Mouse (Mus musculus) midbrain, embryonic 11.5 days (tissue): Measurements from ENCODE around the gene Abcb6. TPM values are rescaled to one million over a fixed set of nuclear protein-coding genes. Genes with fewer than 3 reads are reported as not detected.

ENCODE experiments used
- ATAC-seq: fragments of 200-750 bp; cut with Nextera tagmentation; 2 replicates; pipeline ENCODE4 v1.8.0; 2017; ENCODE audit warnings: moderate TSS enrichment, moderate library complexity; ENCODE audit not compliant: low FRiP score
- DNase-seq: peaks from one replicate; pipeline ENCODE4 v3.0.0; 2015; ENCODE audit warnings: low spot score; ENCODE audit errors: missing footprints
- H3K27ac ChIP-seq: fragments of 300-500 bp; sonication (generic); 2 replicates; pipeline ENCODE4 v1.5.1; 2014; ENCODE audit warnings: low read depth, low read length
- H3K27me3 ChIP-seq: fragments of 300-500 bp; sonication (generic); 2 replicates; pipeline ENCODE4 v1.6.1; 2014; ENCODE audit warnings: mild to moderate bottlenecking, low read length, moderate library complexity, mixed read lengths; ENCODE audit not compliant: control insufficient read depth, insufficient read depth
- H3K36me3 ChIP-seq: fragments of 300-500 bp; sonication (generic); 2 replicates; pipeline ENCODE4 v1.6.1; 2014; ENCODE audit warnings: mild to moderate bottlenecking, low read length, moderate library complexity, mixed read lengths; ENCODE audit not compliant: control insufficient read depth, insufficient read depth
- H3K4me1 ChIP-seq: fragments of 300-500 bp; sonication (generic); 2 replicates; pipeline ENCODE4 v1.6.1; 2014; ENCODE audit warnings: low read length; ENCODE audit not compliant: control insufficient read depth, insufficient read depth
- H3K4me2 ChIP-seq: fragments of 300-500 bp; sonication (generic); 2 replicates; pipeline ENCODE4 v1.6.1; 2014; ENCODE audit warnings: mild to moderate bottlenecking, moderate library complexity
- H3K4me3 ChIP-seq: fragments of 300-500 bp; sonication (generic); 2 replicates; pipeline ENCODE4 v1.5.1; 2014; ENCODE audit warnings: low read depth, low read length
- H3K9ac ChIP-seq: fragments of 300-500 bp; sonication (generic); 2 replicates; pipeline ENCODE4 v1.6.1; 2014; ENCODE audit warnings: low read length
- H3K9me3 ChIP-seq: fragments of 300-500 bp; sonication (generic); 2 replicates; pipeline ENCODE4 v1.6.1; 2016; ENCODE audit warnings: low read length; ENCODE audit not compliant: control insufficient read depth
- WGBS: fragments of 180-500 bp; shearing (Covaris S2); extraction: QIAGEN DNeasy Blood & Tissue Kit; methylation state at CpG from one replicate; pipeline ENCODE4 v1.1.7; 2014; 5-methylcytosine and 5-hydroxymethylcytosine counted together
- microRNA-seq: library from miRNA; unstranded; fragments of <30 nt; microRNA quantifications from one replicate; pipeline ENCODE4, GENCODE M21; 2017
- polyA plus RNA-seq: library from polyadenylated mRNA; unstranded; fragments of >200 nt; fragmentation: Nextera tagmentation; extraction: Ambion mirVana; gene quantifications from 2 replicates; pipeline ENCODE4 v1.2.1, GENCODE M21; 2014

Abcb6 gene
- polyA plus RNA-seq, 1 experiment from 2014 or later = 29.2 TPM

DNA sequence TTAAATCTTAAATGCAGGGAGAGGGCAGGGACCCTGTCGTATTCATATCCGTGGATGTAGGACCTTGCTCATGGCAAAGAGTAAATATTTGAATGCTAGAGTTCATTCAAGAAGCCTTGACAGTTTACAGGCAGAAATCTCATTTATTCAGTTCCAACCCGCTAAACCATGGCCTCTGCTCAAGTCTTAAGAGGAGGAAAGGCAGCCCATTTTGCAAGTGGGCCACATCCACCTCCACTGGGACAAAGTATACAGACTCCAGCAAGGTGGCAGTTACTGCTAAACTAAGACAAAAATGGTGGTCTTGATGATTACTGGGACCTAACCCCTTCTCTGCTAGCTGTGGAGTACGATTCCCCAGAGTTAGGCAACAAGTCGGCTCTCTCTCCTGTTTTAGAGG, 54.8 kb downstream of the Abcb6 start:
- Histone ChIP-seq H3K27ac (no peak overlapping the region), H3K9ac (peak overlapping the region; percentile 74)
- no peak for ATAC-seq

DNA sequence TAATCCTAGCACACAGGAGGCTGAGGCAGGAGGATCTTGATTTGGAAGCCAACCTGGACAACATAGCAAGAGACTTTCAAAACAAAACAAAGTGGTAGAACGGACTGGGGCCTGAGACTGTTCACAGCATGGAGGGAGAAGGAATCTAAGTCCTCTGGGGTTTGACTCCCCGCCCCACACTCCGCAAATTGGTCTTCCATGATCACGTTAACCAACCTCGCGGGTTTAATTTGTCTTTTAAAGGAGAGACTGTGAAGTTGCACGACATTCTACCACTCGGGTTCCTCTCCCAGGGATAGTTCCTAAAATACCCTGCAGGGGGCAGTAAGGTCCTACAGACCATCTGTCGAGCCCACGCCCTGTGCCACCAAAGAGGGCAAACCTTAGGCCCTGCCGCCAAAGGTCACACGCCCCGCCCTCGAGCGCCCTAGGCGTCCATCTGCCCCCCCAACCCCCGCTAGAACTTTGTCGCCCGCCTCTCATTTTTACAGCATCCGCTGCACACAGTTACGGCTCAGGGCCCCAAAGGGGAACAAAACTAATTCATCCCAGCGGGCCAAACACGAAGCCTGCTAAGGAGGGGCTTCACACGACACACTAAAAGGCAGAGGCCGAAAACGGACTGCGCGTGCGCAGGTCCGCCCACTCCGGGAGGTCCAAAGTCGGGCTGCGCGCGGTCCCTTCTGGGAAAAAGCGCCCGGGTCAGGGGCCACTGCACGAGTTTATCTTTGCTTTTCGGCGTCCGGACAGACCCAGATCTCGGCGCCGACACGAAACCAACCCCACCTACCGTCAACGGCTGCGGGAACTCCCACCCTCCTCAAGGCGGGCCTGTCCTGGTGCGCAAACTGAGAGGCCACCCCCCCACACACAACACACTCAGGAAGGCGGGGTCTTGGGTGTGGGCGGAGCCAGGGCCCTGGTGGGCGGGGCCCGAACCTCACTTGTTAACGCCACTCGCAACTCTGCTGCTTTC, 55.6 kb downstream of the Abcb6 start, which contains the start of gene Nhej1:
Gene Nhej1 (minus strand): TSS at position 855 of the 976 bp plus-strand sequence.
- Histone ChIP-seq H3K9ac (peak within 1 kb of the TSS; percentile 74), H3K4me3 (peak within 1 kb of the TSS; percentile 49), H3K4me1 (peaks cover 7% of the 10 kb centered on the region), H3K4me2 (peak within 1 kb of the TSS; percentile 51), H3K36me3 (no peaks in the 10 kb centered on the region), H3K27me3 (no peaks in the 10 kb centered on the region), H3K27ac (peak within 1 kb of the TSS; percentile 94), H3K9me3 (no peaks in the 10 kb centered on the region)
- 2% methylated on average over 56 of the region's 56 CpGs for WGBS
- DNase-seq (peak; percentile 100), ATAC-seq (peak; percentile 96)

More for the DNA sequence above, 54.8 kb downstream of the Abcb6 start:
- Histone ChIP-seq H3K36me3 (no peaks in the 10 kb centered on the region), H3K4me2 (peak overlapping the region; percentile 51), H3K4me3 (peak overlapping the region; percentile 49), H3K4me1 (peaks cover 7% of the 10 kb centered on the region), H3K9me3 (no peaks in the 10 kb centered on the region), H3K27me3 (no peaks in the 10 kb centered on the region)
- no peak for DNase-seq
- WGBS = 38% methylated on average over 5 of the region's 5 CpGs

DNA sequence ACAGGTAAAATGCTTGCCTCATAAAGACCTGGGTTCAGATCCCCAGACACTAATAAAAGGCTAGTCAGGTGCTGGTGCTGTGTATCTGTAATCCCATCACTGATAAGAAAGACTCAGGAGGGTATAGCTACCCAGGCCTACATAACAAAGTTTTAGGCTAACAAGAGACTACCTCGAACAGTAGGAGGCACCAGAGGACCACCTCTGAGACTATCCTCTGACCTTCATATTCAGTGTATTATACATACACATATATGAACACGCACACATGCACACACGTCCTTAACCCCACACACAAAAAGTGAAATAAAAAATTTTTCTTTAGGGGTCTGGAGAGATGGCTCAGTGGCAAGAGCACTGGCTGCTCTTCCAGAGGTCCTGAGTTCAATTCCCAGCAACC, 58.0 kb downstream of the Abcb6 start:
- Histone ChIP-seq H3K9me3 (no peaks in the 10 kb centered on the region), H3K9ac (no peak overlapping the region), H3K4me3 (no peak overlapping the region), H3K4me1 (peaks cover 7% of the 10 kb centered on the region), H3K4me2 (no peak overlapping the region), H3K27me3 (no peaks in the 10 kb centered on the region), H3K27ac (no peak overlapping the region), H3K36me3 (no peaks in the 10 kb centered on the region)
- 90% methylated on average over 3 of the region's 3 CpGs for WGBS
- no peak for ATAC-seq
- no peak for DNase-seq

Small RNA genes lying within 50 kb of the gene (microRNA-seq; reads per million reads assigned to microRNA genes)
- not detected for gene Gm27943

Other genes starting within 250 kb of the Abcb6 start
- gene Cfap65, start 244.8 kb downstream of the Abcb6 start, polyA plus RNA-seq = 0.03 and 0.04 TPM in 2 replicates
- gene Ihh, start 228.7 kb downstream of the Abcb6 start, polyA plus RNA-seq = 0.22 TPM in 1 of 2 replicates, not detected in the other
- 12.9 and 13.0 TPM in 2 replicates for gene Nhej1, start 55.2 kb downstream of the Abcb6 start, polyA plus RNA-seq
- not detected in 2 replicates for gene Slc23a3, start 46.5 kb downstream of the Abcb6 start, polyA plus RNA-seq
- gene Cnppd1, start 37.7 kb downstream of the Abcb6 start, polyA plus RNA-seq = 45.5 and 49.8 TPM in 2 replicates
- 55.1 and 58.3 TPM in 2 replicates for gene Retreg2, start 37.6 kb downstream of the Abcb6 start, polyA plus RNA-seq
- gene Zfand2b, start 11.7 kb downstream of the Abcb6 start, polyA plus RNA-seq = 30.1 and 33.6 TPM in 2 replicates
- 14.3 and 14.4 TPM in 2 replicates for gene Ankzf1, start 11.8 kb upstream of the Abcb6 start, polyA plus RNA-seq
- 17.3 and 18.8 TPM in 2 replicates for gene Atg9a, start 11.8 kb upstream of the Abcb6 start, polyA plus RNA-seq
- gene Glb1l, start 30.4 kb upstream of the Abcb6 start, polyA plus RNA-seq = 18.3 and 19.4 TPM in 2 replicates
- gene Stk16, start 30.4 kb upstream of the Abcb6 start, polyA plus RNA-seq = 110 and 116 TPM in 2 replicates
- gene Tuba4a, start 39.5 kb upstream of the Abcb6 start, polyA plus RNA-seq = 7.9 and 9.6 TPM in 2 replicates
- gene A630095N17Rik, start 51.7 kb upstream of the Abcb6 start, polyA plus RNA-seq = not detected in 2 replicates
- 15.9 and 18.1 TPM in 2 replicates for gene Dnajb2, start 56.0 kb upstream of the Abcb6 start, polyA plus RNA-seq
- gene Ptprn, start 84.1 kb upstream of the Abcb6 start, polyA plus RNA-seq = 4.2 and 4.4 TPM in 2 replicates
- 28.5 and 34.8 TPM in 2 replicates for gene Resp18, start 98.0 kb upstream of the Abcb6 start, polyA plus RNA-seq
- 149 TPM in 2 replicates for gene Dnpep, start 137.6 kb upstream of the Abcb6 start, polyA plus RNA-seq
- gene Des, start 179.9 kb upstream of the Abcb6 start, polyA plus RNA-seq = 0.52 and 0.68 TPM in 2 replicates
- 13.4 and 15.2 TPM in 2 replicates for gene Speg, start 194.9 kb upstream of the Abcb6 start, polyA plus RNA-seq